Mouse (Mus musculus) midbrain, embryonic 13.5 days (tissue): ENCODE measurements at regions not wholly inside any gene's neighbourhood (a gene's known extent, or its start where the extent isn't known, plus 50 kb on each side); places are given as distances from the start of the nearest gene placed in this dataset.
A peak's percentile ranks its signal among the peaks of the same experiment; 100 is the strongest.

Source experiments
- ATAC-seq: fragments of 200-750 bp; cut with Nextera tagmentation; 2 replicates; pipeline ENCODE4 v1.8.0; 2017; ENCODE audit warnings: mild to moderate bottlenecking, moderate TSS enrichment, moderate library complexity
- H3K27ac ChIP-seq: fragments of 300-500 bp; sonication (generic); 2 replicates; pipeline ENCODE4 v1.5.1; 2015; ENCODE audit warnings: inconsistent platforms, mild to moderate bottlenecking, moderate library complexity
- H3K27me3 ChIP-seq: fragments of 300-500 bp; sonication (generic); 2 replicates; pipeline ENCODE4 v1.6.1; 2015; ENCODE audit warnings: mild to moderate bottlenecking, inconsistent platforms
- H3K36me3 ChIP-seq: fragments of 300-500 bp; sonication (generic); 2 replicates; pipeline ENCODE4 v1.6.1; 2015; ENCODE audit warnings: mild to moderate bottlenecking, inconsistent platforms
- H3K4me1 ChIP-seq: fragments of 300-500 bp; sonication (generic); replicated peaks from 2 replicates; pipeline ENCODE4 v1.6.1; 2015; ENCODE audit warnings: inconsistent platforms
- H3K4me2 ChIP-seq: fragments of 300-500 bp; sonication (generic); replicated peaks from 2 replicates; pipeline ENCODE4 v1.6.1; 2015; ENCODE audit warnings: moderate library complexity, mild to moderate bottlenecking, inconsistent platforms
- H3K4me3 ChIP-seq: fragments of 300-500 bp; sonication (generic); replicated peaks from 2 replicates; pipeline ENCODE4 v1.5.1; 2015; ENCODE audit warnings: mild to moderate bottlenecking, inconsistent platforms
- H3K9ac ChIP-seq: fragments of 300-500 bp; sonication (generic); replicated peaks from 2 replicates; pipeline ENCODE4 v1.6.1; 2015; ENCODE audit warnings: mild to moderate bottlenecking, inconsistent platforms
- H3K9me3 ChIP-seq: fragments of 300-500 bp; sonication (generic); 2 replicates; pipeline ENCODE4 v1.6.1; 2016; ENCODE audit warnings: mild to moderate bottlenecking, inconsistent platforms
- WGBS: fragments of 180-500 bp; shearing (Covaris S2); methylation state at CpG from one replicate; pipeline ENCODE4 v1.1.7; 2015; 5-methylcytosine and 5-hydroxymethylcytosine counted together

DNA sequence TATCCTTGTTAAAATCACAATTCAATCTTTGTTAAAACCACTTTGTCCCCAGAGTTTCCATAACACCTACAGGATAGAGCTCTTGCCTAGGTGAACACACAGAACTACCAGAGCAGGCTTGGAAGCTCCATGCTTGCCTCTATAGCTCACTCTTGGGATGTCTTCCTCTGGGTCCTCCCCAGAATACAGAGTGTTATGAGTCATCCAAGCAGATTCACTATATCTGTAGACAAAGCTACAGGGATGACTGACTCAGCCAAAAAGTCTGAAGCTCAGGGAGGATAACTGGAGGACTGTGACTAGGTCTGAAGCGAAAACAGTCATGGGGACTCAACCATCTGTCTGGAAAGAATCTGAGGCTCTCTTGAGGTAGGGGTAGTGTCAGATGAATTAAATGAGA is 211.5 kb upstream of the Igfbp3 start:
- H3K36me3 ChIP-seq, result no peaks in the 10 kb centered on the region
- H3K4me2 ChIP-seq, result no peak overlapping the region
- H3K9ac ChIP-seq, result no peak overlapping the region
- H3K27ac ChIP-seq, result no peak overlapping the region
- no peaks in the 10 kb centered on the region for H3K9me3 ChIP-seq
- no peak for ATAC-seq
- WGBS, result 91% methylated on average over 1 of the region's 1 CpGs
- peaks cover 6% of the 10 kb centered on the region for H3K4me1 ChIP-seq
- H3K27me3 ChIP-seq, result no peaks in the 10 kb centered on the region
- no peak overlapping the region for H3K4me3 ChIP-seq

- Histone ChIP-seq H3K36me3 (no peaks in the 10 kb centered on the region), H3K9ac (no peak overlapping the region), H3K4me2 (no peak overlapping the region), H3K9me3 (no peaks in the 10 kb centered on the region), H3K4me3 (no peak overlapping the region), H3K4me1 (peaks cover 6% of the 10 kb centered on the region), H3K27me3 (no peaks in the 10 kb centered on the region), H3K27ac (no peak overlapping the region)
- WGBS, result 75% methylated on average over 5 of the region's 5 CpGs
- ATAC-seq, result no peak
Observed at GRCm38 (mm10) chr11:7424082-7424471, 210.4 kb upstream of the Igfbp3 start.

GRCm38 (mm10) chr11:7423276-7424081 is 209.8 kb upstream of the Igfbp3 start:
- H3K4me2 ChIP-seq, result no peak overlapping the region
- no peak overlapping the region for H3K9ac ChIP-seq
- 5% methylated on average over 13 of the region's 13 CpGs for WGBS
- H3K4me1 ChIP-seq, result peaks cover 6% of the 10 kb centered on the region
- no peak overlapping the region for H3K27ac ChIP-seq
- no peaks in the 10 kb centered on the region for H3K27me3 ChIP-seq
- no peak overlapping the region for H3K4me3 ChIP-seq
- no peaks in the 10 kb centered on the region for H3K36me3 ChIP-seq
- peak; percentile 72 for ATAC-seq
- H3K9me3 ChIP-seq, result no peaks in the 10 kb centered on the region

DNA sequence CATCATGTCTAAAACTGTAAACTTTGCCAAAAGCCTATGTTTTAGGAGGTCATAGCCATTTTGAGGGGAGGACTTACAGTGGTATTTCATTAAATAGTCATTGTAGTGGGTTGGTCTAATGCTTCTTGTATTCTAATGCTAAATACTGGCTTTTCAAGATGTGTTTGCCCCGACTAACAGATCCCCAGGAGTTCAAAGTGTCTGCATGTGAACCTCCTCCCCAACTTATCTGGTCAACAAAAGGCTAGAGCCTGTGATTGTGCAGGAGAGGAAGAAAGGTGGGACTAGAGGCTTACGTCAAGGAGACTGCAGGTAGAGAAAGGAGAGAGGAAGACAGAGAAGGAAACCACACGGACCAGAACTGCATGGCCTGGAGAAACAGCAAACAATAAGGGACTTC is 198.9 kb upstream of the Igfbp3 start:
- H3K36me3 ChIP-seq, result no peaks in the 10 kb centered on the region

GRCm38 (mm10) chr11:7408992-7409391 is 195.3 kb upstream of the Igfbp3 start:
- H3K4me3 ChIP-seq, result no peak overlapping the region
- H3K36me3 ChIP-seq, result no peaks in the 10 kb centered on the region
- no peak overlapping the region for H3K9ac ChIP-seq
- ATAC-seq, result no peak
- no peaks in the 10 kb centered on the region for H3K9me3 ChIP-seq
- no peaks in the 10 kb centered on the region for H3K27me3 ChIP-seq
- no peaks in the 10 kb centered on the region for H3K4me1 ChIP-seq
- no peak overlapping the region for H3K27ac ChIP-seq
- H3K4me2 ChIP-seq, result no peak overlapping the region

More for the DNA sequence above, 198.9 kb upstream of the Igfbp3 start:
- WGBS, result 67% methylated on average over 3 of the region's 3 CpGs
- no peak overlapping the region for H3K4me2 ChIP-seq
- no peak overlapping the region for H3K4me3 ChIP-seq
- H3K4me1 ChIP-seq, result no peaks in the 10 kb centered on the region
- no peaks in the 10 kb centered on the region for H3K27me3 ChIP-seq
- ATAC-seq, result no peak
- no peak overlapping the region for H3K27ac ChIP-seq
- no peak overlapping the region for H3K9ac ChIP-seq
- no peaks in the 10 kb centered on the region for H3K9me3 ChIP-seq

- no peak overlapping the region for H3K4me3 ChIP-seq
- no peak overlapping the region for H3K27ac ChIP-seq
- H3K27me3 ChIP-seq, result no peaks in the 10 kb centered on the region
- H3K9me3 ChIP-seq, result no peaks in the 10 kb centered on the region
- H3K9ac ChIP-seq, result no peak overlapping the region
- no peaks in the 10 kb centered on the region for H3K36me3 ChIP-seq
- no peaks in the 10 kb centered on the region for H3K4me1 ChIP-seq
- ATAC-seq, result no peak
- H3K4me2 ChIP-seq, result no peak overlapping the region
- WGBS, result 57% methylated on average over 4 of the region's 4 CpGs
Observed at GRCm38 (mm10) chr11:7404666-7405065, 190.9 kb upstream of the Igfbp3 start.

DNA sequence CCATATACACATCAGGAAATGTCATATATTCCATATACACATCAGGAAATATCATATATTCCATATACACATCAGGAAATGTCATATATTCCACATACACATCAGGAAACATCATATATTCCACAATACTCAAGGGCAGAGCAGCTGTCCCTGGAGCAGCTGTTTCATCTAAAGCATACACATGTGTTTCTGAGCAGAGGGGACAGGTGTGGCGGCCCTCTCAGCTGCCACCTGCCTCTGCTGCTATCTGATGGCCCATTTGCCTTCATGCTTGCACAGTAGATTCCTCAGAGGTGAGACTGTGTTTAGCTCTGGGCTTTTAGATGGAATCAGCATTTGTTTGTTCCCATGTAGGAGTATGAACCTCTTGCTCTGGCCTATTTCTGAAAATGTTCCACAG is 158.1 kb upstream of the Igfbp3 start:
- no peak for ATAC-seq
- H3K9me3 ChIP-seq, result no peaks in the 10 kb centered on the region
- H3K4me1 ChIP-seq, result no peaks in the 10 kb centered on the region
- no peak overlapping the region for H3K4me2 ChIP-seq
- H3K4me3 ChIP-seq, result no peak overlapping the region
- WGBS, result 76% methylated on average over 1 of the region's 1 CpGs
- no peak overlapping the region for H3K27ac ChIP-seq
- H3K27me3 ChIP-seq, result no peaks in the 10 kb centered on the region
- H3K36me3 ChIP-seq, result no peaks in the 10 kb centered on the region
- no peak overlapping the region for H3K9ac ChIP-seq

GRCm38 (mm10) chr11:7361388-7361787 is 147.7 kb upstream of the Igfbp3 start:
- Histone ChIP-seq H3K4me2 (no peak overlapping the region), H3K27me3 (no peaks in the 10 kb centered on the region), H3K4me1 (no peaks in the 10 kb centered on the region), H3K36me3 (no peaks in the 10 kb centered on the region), H3K4me3 (no peak overlapping the region), H3K9ac (no peak overlapping the region), H3K9me3 (no peaks in the 10 kb centered on the region), H3K27ac (no peak overlapping the region)
- ATAC-seq, result peak; percentile 73; the same call in 1 of the 2 replicates
- WGBS, result 93% methylated on average over 3 of the region's 3 CpGs

GRCm38 (mm10) chr11:7348601-7349000 is 134.9 kb upstream of the Igfbp3 start:
- H3K9me3 ChIP-seq, result no peaks in the 10 kb centered on the region
- WGBS, result 86% methylated on average over 1 of the region's 1 CpGs
- ATAC-seq, result no peak

GRCm38 (mm10) chr11:7337826-7338225 is 124.1 kb upstream of the Igfbp3 start:
- H3K9ac ChIP-seq, result no peak overlapping the region
- H3K4me3 ChIP-seq, result no peak overlapping the region
- no peak overlapping the region for H3K4me2 ChIP-seq
- no peak overlapping the region for H3K27ac ChIP-seq
- 0 out of 2 replicates have a peak, but pooled peaks cover 8% of the 10 kb centered on the region for H3K9me3 ChIP-seq
- no peak for ATAC-seq
- no peaks in the 10 kb centered on the region for H3K27me3 ChIP-seq
- H3K36me3 ChIP-seq, result no peaks in the 10 kb centered on the region
- no peaks in the 10 kb centered on the region for H3K4me1 ChIP-seq

More at GRCm38 (mm10) chr11:7348601-7349000, 134.9 kb upstream of the Igfbp3 start:
- H3K36me3 ChIP-seq, result no peaks in the 10 kb centered on the region
- H3K4me2 ChIP-seq, result no peak overlapping the region
- no peak overlapping the region for H3K9ac ChIP-seq
- H3K4me1 ChIP-seq, result no peaks in the 10 kb centered on the region
- no peak overlapping the region for H3K4me3 ChIP-seq
- H3K27me3 ChIP-seq, result no peaks in the 10 kb centered on the region
- no peak overlapping the region for H3K27ac ChIP-seq

GRCm38 (mm10) chr11:7317409-7317970 is 103.8 kb upstream of the Igfbp3 start:
- no peak overlapping the region for H3K27ac ChIP-seq
- no peaks in the 10 kb centered on the region for H3K27me3 ChIP-seq
- no peak overlapping the region for H3K4me2 ChIP-seq
- no peaks in the 10 kb centered on the region for H3K4me1 ChIP-seq
- no peak for ATAC-seq
- WGBS, result 72% methylated on average over 3 of the region's 3 CpGs
- no peak overlapping the region for H3K9ac ChIP-seq
- no peak overlapping the region for H3K4me3 ChIP-seq
- no peaks in the 10 kb centered on the region for H3K9me3 ChIP-seq
- no peaks in the 10 kb centered on the region for H3K36me3 ChIP-seq

- no peak for ATAC-seq
- H3K4me3 ChIP-seq, result no peak overlapping the region
- no peaks in the 10 kb centered on the region for H3K9me3 ChIP-seq
Observed at GRCm38 (mm10) chr11:7296252-7296651, 82.5 kb upstream of the Igfbp3 start.

More at GRCm38 (mm10) chr11:7296252-7296651, 82.5 kb upstream of the Igfbp3 start:
- Histone ChIP-seq H3K9ac (no peak overlapping the region), H3K27me3 (no peaks in the 10 kb centered on the region), H3K4me1 (no peaks in the 10 kb centered on the region), H3K4me2 (no peak overlapping the region), H3K36me3 (no peaks in the 10 kb centered on the region), H3K27ac (no peak overlapping the region)
